Mouse (Mus musculus) ES-CJ7 (cell line): Measurements from ENCODE around the gene Naa35.

ENCODE experiments used
- DNase-seq: peaks from one replicate; pipeline ENCODE4 v3.0.0; 2011; ENCODE audit warnings: low read depth, low spot score

The Naa35 gene

DNA sequence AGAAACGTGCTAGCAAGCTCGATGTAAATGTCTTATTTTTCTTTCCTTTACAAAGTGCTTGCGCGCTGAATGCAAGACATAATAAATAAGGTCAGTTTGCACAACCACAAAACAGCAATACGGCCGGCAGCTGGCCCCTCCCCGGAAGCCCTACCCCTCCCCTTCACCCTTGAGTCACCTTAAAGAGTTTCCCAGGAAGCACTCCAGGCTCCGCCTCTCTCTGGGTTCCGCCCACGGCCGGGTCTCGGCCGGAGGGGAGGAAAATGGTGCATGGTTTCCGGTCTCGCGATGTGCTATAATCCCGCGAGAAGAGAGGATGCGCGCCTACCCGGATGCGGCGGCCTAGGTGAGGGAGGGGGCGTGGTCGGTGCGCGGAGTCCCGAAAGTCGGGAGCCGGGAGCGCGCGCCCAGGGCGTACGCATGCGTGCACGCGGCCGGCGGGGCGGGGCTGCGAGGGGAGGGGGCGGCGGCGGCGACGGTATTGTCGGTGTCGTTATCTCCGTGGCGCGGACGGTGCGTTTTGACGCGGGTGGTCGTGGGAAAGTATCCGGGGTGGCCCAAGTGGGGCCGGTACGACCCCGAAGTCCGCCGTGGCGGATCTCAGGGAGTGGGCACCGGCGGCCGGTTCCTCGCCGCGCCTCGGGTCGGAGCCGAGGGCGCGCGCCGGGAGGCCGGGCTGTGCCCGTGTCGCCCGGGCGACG is at the start of gene Naa35, which contains the start of gene Agtpbp1:
TSS of gene Naa35 (plus strand) at position 313 of the 701 bp plus-strand sequence.
TSS of gene Agtpbp1 (minus strand) at position 281 of the 701 bp plus-strand sequence.
- DNase-seq: peak; percentile 99

DNA sequence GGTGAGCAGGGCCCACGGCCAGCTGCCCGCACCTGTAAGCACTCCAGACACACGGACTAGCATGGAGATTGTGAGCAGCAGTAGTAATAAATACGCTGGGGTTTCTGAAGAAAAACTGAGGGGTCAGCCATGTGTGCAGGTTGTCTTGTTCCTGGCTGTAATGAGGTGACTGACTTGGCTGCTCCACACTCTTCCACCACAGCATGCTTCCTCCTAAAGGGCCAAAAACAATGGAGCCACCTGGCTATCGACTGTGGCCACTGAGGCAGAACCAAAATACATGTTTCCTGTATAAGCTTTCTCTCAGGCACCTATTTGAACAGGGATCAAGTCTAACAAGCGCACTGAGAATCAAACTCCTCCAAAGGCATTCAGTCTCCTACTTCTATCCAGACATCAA is 49.3 kb upstream of the Naa35 start:
- DNase-seq: no peak

DNA sequence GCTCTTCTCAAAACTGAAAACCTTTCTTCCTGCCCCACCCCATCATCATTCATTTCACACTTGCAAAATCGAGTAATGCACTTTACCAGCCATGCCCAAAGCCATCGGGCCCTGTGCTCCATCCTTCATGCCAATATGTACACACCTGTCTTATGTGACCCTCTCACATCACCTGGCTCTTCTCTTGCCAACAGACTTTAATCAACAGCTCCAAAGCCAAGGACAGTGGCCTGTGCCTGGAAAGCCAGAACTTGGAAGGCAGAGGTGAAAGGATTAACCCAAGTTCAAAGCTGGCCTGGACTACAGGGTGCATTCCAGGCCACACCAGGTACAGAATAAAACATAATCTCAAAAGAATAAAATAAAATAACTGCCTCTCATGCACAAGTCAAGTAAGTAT is 48.4 kb upstream of the Naa35 start:
- DNase-seq: no peak

DNA sequence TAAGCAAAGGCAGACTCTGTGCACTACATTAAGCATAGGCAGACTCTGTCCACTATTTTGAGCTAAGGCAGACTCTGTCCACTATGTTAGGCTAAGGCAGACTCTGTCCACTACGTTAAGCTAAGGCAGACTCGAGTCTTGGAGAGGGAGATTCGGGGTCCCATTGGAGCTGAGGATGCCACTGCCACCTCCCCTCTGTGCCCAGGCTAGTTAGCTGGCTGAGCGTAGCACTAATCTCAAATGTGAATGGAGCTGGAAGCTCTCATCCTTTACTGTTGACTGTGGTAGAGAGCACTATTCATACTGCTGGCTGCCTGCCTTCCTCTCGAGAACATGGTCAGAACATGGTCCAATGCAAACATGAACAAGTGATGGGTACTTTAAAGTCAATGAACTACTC is 46.4 kb upstream of the Naa35 start:
- DNase-seq: no peak

DNA sequence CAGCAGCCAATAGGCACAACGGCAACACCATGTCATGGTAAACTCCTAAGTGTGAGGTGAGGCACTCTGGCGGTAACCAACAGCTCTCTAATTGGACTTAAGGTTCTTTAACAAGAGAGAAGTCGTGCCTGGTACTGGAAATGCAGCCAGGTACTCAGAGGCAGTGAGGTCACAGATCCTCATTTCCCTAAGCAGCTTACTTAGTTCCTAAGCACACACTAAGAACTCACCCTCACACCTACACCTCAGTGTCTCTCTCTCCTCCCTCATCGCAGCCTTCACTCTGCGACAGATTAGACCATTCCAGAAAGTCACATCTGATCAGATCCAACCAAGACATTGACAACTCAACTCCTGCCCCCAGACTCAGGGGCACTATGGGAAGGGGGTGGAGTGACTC is 45.0 kb upstream of the Naa35 start:
- no peak for DNase-seq

DNA sequence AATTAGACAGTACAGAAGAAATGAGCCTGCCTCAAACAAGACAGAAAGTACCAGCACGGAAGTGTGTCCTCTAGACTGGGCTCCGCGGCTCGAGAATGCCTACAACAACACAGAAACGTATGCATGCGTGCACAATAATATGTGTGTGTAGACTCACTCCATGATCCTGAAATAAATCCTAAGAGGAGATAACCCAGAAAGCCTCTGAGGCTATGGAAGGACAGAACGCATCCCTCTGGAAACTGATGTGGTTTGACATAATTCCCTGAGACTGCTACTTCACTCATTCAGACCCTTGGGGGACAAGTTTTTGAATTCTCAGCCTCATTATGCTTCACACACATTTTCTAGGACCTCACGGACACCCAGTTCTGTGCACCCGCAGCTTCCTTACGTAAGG is 42.6 kb upstream of the Naa35 start:
- no peak for DNase-seq

DNA sequence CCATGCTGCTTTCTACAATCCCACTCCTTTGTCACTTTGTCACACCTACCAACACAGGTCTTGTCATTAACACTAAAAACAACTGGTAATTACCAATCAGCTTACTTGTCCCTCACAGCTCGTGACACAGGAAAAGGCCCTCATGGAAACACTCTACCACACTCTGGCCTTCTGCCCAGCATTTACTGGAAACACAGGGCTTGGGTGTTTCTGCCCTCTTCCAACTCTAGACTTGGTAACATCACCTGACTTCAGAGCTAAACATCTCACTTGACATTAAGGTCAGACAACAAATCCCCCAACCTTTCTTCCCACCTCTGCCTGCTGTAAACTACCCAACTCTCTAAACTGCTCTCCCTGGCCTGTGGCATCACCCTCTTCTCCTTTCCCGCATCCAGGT is 38.0 kb upstream of the Naa35 start:
- DNase-seq: no peak

DNA sequence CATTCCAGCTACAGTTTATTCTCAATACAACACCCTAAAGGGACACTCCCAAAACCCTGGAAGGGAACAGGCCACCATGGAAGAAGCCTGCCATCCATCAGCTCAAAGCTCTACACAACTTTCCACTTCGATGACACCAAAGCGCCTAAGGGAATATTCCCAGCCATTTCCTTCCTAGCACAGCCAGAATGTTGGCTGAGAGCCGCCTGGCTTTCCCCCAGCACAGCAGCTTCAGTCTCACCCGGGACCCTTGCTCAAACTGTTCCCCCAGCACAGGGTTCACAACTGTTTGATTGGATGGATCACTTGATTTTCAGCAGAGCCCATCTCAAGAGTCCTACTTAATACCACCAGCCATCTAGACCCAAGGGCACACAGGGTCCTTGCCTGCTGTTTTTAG is 37.3 kb upstream of the Naa35 start:
- DNase-seq: no peak

DNA sequence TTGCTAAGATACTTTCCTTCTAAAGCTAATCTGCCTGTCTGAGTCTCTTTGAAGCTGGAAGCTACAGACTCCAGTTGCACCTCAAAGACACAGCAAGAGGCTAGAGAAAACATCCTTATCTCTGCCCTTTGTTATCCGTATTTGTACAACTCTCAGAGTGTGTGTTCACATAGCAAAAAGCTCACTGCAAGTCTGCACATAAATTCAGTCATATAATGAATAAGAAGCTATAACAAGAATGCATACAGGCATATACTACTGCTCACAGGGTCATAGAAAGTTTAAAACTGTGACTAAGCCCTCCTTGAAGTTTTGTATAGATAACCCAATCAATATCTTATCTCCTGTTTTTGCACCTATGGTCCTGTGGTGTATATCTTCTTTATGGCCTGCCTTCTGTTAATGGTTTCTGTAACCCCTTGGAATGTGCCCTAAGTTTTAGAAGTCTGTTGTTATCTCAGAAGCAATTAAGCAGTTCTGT is 35.7 kb upstream of the Naa35 start:
- no peak for DNase-seq

DNA sequence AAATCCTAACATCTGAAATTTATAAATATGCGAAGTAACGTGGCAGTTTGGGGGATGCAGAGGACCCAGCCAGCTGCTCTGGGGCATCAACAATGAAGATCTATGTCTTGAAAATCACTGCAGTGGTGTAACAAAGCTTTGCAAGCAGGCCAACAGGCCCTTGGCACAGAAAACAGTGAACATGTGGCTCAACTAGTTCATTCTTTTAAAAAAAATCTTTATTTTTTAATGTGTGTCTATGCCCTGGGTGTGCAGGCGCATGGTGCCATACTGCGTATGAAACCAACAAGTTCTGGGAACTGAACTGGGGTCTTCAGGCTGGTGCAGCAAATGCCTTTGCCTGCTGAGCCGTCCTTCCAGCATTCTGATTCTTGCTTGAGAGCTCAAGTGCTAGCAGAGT is 32.8 kb upstream of the Naa35 start:
- no peak for DNase-seq

DNA sequence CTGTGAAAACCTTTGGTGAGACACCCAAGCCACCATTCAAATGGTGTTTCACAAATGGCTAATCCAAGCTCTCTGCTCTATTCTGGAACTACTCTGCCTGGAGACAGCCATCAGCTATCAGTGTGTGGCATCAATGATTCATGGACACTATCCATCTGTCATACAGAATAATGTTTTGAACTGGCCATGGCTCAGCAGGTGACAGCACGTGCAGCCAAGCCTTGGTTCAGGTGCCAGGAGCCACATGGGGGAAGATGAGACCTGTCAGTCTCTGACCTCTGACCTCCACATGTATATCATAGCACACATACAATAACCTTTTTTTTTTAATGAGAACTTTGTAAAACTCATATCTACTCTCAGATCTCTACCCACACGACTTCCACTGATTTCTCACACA is 32.3 kb upstream of the Naa35 start:
- DNase-seq: no peak

DNA sequence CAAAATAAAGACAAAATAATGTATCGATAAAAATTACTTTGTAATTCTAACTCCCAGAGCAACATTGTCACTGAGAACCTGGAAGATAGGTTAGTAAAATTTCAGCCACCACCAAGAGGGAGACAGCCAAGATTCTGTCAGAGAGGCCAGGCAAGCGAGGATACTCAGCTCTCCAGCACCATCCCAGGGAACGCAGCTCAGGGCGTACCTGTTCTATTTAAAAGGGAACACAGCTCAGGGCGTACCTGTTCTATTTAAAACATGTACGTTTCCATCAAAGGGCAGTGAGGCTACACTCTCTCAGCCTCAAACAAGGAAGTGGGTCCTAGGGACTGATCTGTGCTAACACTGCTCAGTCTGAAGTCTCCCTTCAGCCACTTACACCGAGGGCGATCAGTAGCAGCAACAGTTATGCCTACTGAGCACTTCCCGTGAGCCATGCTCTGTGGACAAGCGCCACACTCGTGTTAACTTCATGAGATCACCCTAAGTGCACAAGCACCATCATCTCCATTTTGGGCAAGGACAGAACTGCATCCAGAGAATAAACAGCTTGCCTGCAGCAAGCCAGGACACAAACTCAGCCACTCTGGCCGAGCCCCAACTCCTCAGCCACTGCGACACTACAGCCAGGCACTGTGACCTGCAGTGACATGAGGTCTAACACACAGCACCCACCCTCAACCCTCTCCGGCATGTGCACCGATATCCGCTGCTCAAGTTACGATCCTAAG is 30.1 kb upstream of the Naa35 start:
- no peak for DNase-seq

DNA sequence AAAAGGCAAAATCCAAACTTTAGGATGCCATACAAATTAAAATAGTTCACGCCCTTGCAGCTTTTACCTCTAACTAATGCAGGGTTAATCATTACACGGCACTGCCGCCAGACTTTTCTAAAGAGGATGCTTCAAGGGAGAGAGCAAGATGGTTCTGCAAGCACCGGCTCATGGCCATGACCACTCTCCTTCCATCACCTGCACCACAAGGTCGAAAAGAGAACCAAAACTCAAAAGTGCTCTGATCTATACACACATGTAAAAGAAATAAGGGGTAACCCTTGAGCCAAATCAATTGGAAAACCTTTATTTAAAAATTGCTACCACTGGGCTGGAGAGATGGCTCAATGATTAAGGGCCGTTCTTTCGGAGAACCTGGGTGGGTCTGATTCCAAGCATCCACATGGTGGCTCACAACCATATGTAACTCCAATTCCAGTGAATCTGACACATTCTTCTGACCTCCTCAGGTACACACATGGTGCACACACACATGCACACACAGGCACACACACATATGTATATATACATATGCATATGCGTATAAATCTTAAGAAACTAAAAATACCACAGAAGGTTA is 29.4 kb upstream of the Naa35 start:
- no peak for DNase-seq

DNA sequence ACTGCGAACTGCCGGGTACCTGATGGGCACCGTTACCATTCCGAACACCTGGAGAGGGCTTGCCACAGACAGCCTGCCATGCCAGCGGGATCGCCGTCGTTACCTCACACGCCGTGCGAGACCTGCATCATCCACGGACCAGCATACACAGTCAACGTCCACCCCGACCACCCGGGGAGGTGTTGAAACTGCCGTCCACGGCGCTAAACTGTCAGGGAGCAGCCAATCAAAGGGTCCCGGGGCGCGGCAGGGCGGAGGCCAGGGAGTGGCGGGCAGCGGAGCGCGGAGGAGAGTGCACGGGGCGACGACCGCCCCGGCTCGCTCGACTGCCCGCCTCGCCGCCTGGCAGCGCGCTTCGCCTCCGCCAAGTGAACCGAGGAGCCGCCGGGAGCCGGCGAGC is 28.4 kb upstream of the Naa35 start:
- DNase-seq: peak; percentile 38

DNA sequence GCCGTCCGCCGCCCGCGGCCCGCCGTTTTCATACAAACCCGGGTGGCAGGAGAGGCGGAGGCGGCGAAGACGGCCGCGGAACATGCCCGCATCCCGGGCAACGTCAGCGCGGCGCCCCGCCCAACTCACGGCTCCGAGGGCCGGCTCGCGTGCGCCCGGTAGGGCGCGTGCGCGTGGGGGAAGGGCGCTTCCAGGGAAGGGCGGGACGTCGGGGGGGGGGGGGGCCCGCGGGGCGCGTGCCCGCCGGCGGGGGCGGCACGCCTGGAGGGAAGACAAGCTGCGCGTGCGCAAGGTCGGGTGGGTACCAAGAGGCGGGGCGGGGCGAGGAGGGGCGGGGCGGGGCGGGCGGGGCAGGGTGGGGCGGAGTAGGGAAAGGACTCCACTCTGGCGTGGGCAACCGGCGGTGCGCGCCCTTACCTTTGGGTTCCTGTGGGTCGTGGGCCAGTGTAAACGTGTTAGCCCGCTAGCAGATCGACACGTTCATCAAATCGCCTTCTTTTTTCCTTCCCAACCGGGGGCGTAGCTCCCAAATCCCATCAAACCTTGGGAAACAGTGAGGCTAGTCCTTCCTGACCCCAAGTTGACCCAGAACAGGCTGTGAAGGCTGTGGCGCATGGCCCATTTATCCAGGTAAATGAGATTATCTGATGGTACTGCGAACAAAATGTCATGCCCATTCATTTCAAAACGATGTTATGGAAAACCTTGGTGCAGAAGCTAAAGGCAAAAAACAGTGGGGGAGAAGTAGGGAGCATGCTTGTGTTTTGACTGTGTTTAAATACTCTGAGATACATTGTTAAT is 27.7 kb upstream of the Naa35 start:
- DNase-seq: peak; percentile 70

DNA sequence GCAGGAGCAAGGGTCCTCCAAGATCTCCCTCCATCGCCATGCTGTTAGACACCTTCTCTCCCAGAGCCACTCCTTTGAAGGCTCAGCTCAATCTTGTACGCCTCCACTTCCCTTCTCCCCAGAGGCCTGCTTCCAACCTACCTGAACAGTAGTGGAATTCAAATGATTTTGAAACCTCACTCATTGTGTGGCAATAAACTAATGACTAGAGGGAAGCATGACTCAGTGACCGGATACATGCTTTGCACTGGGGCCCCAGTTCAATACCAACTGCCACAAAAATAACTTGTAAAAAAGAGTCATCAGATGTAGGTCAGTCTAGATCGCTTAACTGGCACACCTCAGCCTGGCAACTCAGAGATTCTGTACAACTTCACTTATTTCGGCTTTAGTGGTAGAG is 26.3 kb upstream of the Naa35 start:
- no peak for DNase-seq

DNA sequence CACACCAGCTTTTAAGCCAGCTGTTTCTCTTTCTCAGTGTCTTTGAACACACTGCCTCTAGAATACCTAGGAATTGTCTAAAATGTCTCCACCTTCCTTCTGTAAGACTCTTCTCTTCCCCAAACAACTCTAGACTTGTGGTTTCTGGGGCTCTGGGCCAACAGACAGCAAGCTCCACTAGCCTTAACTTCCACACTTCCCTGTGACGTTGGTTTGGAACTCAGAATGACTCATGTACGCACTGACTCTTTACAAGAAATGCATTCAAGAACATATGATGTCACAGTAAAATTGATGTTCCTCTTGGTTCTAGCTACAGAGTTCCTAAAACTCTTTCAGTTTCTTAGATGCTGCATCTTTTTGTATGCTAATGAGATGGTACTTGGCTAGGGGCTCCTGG is 22.6 kb upstream of the Naa35 start:
- no peak for DNase-seq

DNA sequence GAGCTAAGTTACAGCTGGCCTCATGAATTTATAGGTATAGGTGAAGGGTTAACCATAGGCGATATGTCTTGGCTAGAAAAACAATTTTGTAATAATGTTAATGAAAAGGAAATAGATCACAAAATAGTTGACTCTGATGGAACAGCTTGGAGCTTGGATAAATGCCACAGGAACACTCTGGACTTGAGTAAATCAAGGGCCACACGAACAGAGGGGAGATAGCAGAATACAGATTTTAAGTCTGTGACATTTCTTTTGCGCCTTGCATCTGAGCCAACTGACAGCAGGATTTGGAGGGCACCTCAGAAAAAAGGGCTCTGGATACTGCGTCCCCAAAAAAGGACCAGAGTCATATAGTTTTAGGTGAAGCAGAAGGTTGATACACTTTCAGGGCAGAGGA is 20.6 kb upstream of the Naa35 start:
- no peak for DNase-seq

DNA sequence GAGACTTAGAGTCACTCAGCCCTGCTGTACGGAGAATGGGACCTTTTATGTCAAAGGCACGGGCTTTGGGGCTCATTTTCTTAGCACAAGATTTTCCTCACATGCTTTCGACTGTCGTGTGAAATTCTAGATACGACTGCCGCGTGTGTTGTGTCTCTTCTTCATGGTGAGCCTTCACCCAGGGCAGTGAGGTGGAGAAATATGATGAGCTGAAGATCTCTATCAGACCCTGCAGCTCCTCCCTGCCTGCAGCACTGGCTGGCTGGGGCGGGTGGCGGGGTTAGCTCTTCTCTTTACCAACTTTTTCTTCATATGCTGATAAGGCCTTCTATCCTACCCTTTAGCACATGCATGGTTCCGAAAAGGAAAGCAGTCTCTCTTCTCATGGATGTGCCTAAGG is 20.1 kb upstream of the Naa35 start:
- no peak for DNase-seq

DNA sequence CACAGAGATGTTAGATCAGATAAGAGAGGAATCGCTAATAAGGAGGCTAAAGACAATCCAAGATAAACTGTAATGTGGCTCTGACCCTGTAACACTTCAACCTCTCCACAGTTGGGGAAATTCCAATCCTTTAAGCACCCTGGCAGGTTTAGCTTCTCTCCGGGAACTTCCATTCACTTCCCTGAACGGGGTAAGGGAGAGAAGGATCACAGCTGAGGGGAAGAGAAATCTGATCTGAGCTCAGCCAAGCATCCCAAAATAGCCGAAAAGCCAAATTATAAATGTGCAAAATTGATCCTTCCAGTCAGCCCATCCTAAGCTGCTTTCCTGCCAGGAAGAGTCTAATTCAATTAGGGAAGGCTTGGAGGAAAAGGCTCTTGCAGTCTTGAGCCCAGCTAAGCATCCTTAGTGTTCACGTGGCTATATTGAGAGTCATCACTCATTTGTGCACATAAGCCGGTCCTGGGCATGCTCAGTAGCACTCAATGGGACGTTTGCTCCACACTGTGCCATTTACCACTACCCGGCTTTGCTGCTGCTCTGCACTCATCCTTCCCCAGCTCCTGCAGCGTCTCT is 19.0 kb upstream of the Naa35 start:
- DNase-seq: no peak

DNA sequence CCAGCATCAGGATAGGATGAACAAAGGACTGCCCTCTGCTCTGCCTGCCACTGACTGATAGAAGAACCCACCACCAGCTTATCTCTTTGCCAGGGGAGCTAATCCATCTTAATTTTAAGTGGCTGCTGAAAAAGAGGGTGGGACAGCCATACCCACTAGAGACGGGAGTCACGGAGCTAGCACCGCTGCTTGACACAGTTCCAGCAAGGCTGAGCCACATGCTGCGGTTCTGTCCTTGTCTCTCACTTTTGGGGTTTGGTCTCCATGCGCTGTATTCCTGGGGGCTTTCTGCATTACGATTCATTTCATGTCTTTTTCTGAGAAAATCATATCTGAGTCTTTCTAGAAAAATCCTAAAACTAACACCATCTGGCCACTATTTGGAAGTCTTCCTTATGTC is 14.0 kb upstream of the Naa35 start:
- no peak for DNase-seq

DNA sequence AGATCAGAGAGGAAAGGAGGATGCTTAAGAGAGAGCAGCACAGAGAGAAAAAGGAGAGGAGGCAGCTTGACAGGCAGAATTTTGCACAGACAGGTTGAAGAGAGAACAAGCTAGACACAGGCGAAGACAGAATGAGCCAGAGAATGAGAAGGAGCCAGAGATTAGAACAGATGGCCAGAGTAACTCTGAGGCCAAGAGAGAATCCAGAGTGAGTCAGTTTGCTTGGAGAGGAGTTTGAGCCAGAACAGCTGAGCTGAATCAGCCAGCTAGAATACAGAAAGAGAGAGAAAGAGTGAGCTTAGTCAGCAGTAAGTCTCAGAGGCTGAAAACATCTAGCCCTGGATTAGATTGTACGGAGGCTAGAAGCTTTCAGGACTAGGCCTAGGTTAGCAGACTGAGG is 12.5 kb upstream of the Naa35 start:
- DNase-seq: no peak
